Mouse (Mus musculus): ENCODE measurements around the gene Dzip1l.

GRCm38 (mm10) chr9:99630071-99630470 is 775 bp downstream of the Dzip1l start:
- TF ChIP-seq UBTF (IDR thresholded peaks at IDR 0.05; ENCODE audit: borderline replicate concordance, insufficient read depth, low read depth, low read length) (no peak), POLR2A (IDR thresholded peaks at IDR 0.05; ENCODE audit: control insufficient read depth in 1 of 2, insufficient read depth in 1 of 2, low read depth in 1 of 2, low read length in 2 of 2, poor library complexity in 1 of 2) (no peak), MXI1 (IDR thresholded peaks at IDR 0.05; ENCODE audit: low read depth, low read length) (no peak), POLR2AphosphoS2 (IDR thresholded peaks at IDR 0.05; ENCODE audit: low read length) (no peak), USF1 (IDR thresholded peaks at IDR 0.05; ENCODE audit: low read depth, low read length) (no peak), EP300 (IDR thresholded peaks at IDR 0.05; ENCODE audit: low read depth in 1 of 2, low read length in 2 of 2) (no peak), CTCF (IDR thresholded peaks at IDR 0.05 in 2 of 3, conservative IDR thresholded peaks at IDR 0.05 in 1 of 3; ENCODE audit: control insufficient read depth in 1 of 3, insufficient read depth in 1 of 3, low read depth in 2 of 3, low read length in 3 of 3, poor library complexity in 1 of 3, severe bottlenecking in 1 of 3) (no peak), RAD21 (IDR thresholded peaks at IDR 0.05; ENCODE audit: low read depth, low read length) (no peak), ZNF384 (IDR thresholded peaks at IDR 0.05; ENCODE audit: low read depth, low read length) (no peak), SMC3 (IDR thresholded peaks at IDR 0.05; ENCODE audit: low read depth, low read length) (no peak)

Data from MEL (cell line).